Mouse (Mus musculus): ENCODE data around the gene Ulk2.
"Not testable (repeated sequence)": the region's sequence is repeated elsewhere in the genome, so short reads cannot be mapped to it uniquely, and the experiment has no call there.

Ulk2 gene

GRCm38 (mm10) chr11:61854988-61855411, at the start of gene Ulk2:
Ulk2 (minus strand) TSS chr11:61855073.
- DNase-seq (ENCODE audit: low spot score in 2 of 2) = peak; percentile 94 to 95

DNA sequence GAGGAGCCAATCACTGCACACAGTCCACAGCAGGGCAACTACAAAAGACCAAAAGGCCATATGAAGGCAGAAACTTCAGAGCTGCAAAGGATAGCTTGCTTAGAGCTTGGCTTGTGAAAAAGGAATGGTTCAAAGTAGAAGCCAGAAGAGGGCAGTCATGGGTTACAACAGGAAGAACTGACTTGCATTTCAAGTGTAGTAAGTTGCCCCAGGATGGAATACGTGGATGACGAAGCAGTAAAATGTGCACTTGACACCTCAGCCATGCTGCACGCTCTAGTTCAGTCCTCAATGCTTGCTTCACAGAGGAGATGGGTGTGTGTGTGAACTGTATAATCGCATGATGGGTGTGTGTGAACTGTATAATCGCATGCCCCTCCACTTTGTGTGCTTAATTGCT, 27.3 kb upstream of the Ulk2 start:
- DNase-seq (ENCODE audit: low spot score in 2 of 2) = no peak

DNA sequence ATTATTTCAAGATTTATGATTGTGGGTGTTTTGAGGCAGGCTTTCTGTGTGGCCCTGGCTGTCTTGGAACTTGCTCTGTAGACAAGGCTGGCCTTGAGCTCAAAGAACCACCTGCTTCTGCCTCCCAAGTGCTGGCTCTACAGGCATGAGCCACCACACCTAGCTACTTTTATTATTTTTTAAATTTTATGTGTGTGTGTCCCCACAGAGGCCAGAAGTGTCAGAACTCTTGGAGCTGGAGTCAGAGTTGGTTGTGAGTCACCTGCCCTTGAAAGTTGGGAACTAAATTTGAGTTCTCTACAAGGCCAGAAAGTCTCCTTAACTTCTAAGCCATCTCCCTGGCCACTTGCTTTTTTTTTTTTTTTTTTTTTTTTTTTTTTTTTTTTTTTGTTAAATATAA, 25.0 kb upstream of the Ulk2 start:
- DNase-seq (ENCODE audit: low spot score in 2 of 2) = no peak

GRCm38 (mm10) chr11:61871881-61872280, 17.0 kb upstream of the Ulk2 start:
- DNase-seq (ENCODE audit: low spot score in 2 of 2) = no peak

- DNase-seq (ENCODE audit: low spot score in 2 of 2) = no peak
These were observed 12.0 kb upstream of the Ulk2 start for GRCm38 (mm10) chr11:61866856-61867255.

DNA sequence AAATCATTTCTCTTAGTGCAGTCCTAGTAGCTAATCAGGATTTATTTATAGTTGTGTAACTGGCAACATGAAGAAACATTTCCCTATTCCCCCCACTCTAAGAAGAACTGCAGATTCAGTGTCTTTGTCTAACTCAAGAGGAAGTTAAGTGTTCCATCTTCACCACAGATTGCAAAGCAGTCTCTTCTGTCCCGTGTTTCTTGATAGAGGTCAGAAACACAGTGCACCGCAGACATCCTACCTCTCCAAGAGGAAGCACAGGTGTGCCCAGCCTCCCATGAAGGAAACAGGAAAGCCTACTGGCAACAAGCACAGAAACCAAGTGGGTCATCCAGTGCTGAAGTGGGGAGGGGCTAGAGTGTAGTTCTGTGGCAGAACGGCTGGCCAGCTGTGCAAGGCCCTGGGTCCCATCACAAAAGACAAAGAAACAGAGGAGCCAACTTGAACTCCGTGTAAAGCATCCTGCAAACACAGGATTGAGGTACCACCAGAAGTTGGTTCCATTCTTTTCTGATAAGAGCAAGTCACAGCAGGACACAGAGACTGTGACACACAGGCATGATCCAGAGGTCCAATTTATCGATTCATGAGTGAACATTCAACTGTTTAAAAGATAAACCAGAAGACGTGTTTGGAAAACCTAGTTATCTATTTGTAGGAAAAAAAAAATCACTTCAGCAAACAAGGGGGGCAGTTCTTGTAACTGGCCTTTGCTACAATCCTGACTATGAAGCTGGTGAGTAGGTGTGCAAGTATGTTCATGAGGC, 7.1 kb upstream of the Ulk2 start:
- DNase-seq (ENCODE audit: low spot score in 2 of 2) = no peak

GRCm38 (mm10) chr11:61859316-61859715, 4.4 kb upstream of the Ulk2 start:
- no peak for DNase-seq (ENCODE audit: low spot score in 2 of 2)

- no peak for DNase-seq (ENCODE audit: low spot score in 2 of 2)
These were observed 666 bp upstream of the Ulk2 start for GRCm38 (mm10) chr11:61855539-61855938.

DNA sequence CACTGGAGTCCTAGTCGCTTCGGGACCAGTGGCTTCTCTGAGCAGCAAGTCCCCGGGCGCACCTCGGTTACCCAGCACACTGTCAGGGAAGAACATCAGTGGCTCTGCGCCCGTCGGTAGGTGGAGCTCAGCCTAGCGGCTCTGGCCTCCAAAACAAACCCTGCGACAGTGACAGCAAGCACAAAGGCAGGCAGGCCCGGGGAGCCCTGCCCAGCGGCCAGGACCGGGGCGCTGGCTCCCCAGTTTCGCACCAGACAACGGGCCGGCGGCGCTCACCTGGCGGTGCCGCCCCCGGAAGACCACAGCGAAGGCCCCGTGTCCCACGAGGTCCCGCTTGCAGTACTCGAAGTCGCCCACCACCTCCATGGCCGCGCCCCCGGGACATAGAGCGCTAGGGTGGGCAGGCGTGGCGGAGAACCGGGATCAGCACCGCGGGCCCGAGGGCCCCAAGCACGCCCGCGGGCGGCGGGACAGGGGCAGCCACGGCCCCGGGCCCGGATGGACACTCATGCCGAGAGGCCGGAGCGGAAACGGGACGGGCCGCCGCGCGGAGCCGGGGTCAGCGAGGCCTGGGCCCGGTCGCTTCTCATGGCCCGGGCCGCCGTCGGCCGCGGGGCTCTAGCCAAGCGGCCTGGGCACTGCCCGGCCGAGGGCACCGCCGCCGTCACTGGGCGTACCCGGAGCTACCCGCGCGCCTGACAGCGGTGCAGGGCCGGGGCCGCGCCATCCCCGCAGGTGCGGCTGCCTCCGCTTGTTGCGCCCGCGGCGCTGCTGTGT, 474 bp downstream of the Ulk2 start:
- peak; percentile 91 to 92 for DNase-seq (ENCODE audit: low spot score in 2 of 2)

DNA sequence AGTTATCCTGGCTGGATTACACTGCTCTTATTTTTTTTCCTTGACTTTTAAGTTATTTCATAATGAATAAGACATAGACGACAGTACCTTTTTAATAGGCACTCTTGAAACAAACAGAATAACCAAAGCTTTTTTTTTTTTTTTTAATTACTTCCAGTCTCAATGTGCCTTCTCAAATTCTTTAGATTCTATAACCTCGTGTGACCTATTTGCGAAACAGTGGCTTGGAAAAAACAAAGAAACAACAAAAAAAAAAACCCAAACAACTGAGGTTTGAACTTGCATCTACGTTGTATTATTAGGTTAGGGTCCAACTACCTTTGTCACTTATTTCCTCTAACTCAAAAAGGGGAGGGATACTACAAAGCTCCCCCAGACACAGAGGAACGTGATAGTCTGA, 1.2 kb downstream of the Ulk2 start:
- DNase-seq (ENCODE audit: low spot score in 2 of 2) = no peak

DNA sequence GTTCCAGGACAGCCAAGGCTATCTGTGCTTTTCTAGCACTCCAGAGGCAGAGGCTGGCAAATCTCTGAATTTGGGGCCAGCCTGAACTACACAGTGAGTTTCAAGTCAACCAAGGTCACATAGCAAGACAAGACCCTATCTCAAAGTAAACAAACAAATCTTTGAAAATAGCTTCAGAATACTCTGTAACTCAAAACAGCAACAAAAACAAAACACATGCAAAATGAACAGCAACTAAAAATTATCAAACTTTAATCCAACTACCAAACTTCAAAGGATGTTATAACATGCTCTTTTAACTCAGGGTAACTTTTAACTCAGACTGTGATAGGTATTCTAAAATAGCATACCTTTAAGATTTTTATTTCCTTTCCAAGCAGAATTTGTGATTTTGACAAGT, 2.0 kb downstream of the Ulk2 start:
- no peak for DNase-seq (ENCODE audit: low spot score in 2 of 2)

- no peak for DNase-seq (ENCODE audit: low spot score in 2 of 2)
These were observed 3.7 kb downstream of the Ulk2 start for GRCm38 (mm10) chr11:61851195-61851594.

GRCm38 (mm10) chr11:61840663-61841062, 14.2 kb downstream of the Ulk2 start:
- not testable (repeated sequence) for DNase-seq (ENCODE audit: low spot score in 2 of 2)

GRCm38 (mm10) chr11:61839940-61840339, 14.9 kb downstream of the Ulk2 start:
- DNase-seq (ENCODE audit: low spot score in 2 of 2) = no peak

DNA sequence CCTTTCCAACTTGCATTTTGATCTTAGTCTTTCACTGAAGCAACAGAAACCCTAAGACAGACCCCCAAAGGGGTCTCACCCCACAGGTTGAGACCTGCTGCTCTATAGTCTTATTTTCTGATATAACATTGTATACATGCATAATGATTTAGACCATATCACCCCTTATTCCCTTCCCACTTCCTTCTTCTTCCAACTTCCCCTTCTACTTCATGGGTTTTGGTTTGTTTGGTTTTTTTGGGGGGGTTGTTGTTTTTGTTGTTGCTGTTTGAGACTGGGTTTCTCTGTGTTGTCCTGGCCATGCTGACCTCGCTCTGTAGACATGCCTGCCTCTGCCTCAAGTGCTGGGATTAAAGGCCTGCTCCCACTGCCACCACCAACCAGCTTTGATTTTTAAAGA, 15.7 kb downstream of the Ulk2 start:
- DNase-seq (ENCODE audit: low spot score in 2 of 2) = no peak

GRCm38 (mm10) chr11:61809793-61810192, 45.1 kb downstream of the Ulk2 start:
- no peak for DNase-seq (ENCODE audit: low spot score in 2 of 2)

DNA sequence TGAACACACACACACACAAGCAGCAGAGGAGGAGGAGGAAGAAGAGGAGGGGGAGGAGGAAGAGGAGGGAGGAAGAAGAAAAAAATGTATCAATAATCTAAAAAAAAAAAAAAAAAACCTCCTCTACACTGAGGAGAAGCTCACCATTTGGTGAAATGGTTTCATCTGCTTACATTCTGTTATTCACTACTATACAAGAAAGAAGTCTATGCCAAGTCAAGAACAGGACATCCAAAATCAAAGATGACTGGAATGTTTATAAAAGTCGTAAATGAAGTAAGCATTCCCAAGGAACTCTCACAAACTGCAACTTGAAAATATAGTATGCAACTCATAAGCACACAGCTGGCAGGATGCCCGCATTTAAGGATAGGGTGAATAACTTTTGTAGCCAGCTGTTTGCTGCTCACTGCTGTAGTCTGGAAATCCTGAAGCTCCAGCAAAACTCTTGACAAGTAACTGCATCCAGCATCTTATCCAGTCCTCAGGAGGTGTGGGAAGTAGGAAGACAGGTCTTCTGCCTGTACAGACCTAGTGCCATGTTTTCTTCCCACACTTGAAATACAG, 46.2 kb downstream of the Ulk2 start:
- DNase-seq (ENCODE audit: low spot score in 2 of 2) = no peak

GRCm38 (mm10) chr11:61793441-61793840, 61.4 kb downstream of the Ulk2 start:
- no peak for DNase-seq (ENCODE audit: low spot score in 2 of 2)

DNA sequence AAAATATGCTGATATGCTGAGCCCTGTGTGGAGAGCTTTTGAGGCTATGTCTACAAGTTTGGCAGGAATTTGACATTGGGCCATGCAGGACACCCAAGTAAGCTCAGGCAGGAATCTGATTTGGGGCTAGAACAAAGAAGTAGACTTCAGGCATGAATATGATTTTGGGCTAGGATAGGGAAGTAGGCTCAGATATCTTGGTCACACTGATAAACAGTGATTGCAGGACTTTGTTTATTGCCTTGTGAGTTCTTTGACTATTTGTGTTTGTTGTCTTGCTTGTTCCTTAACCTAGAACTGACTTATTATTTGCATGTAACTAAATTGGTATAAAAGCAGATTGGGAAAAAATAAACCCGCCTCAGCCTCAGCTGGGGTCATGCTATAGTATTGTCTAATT, 66.3 kb downstream of the Ulk2 start:
- no peak for DNase-seq (ENCODE audit: low spot score in 2 of 2)

DNA sequence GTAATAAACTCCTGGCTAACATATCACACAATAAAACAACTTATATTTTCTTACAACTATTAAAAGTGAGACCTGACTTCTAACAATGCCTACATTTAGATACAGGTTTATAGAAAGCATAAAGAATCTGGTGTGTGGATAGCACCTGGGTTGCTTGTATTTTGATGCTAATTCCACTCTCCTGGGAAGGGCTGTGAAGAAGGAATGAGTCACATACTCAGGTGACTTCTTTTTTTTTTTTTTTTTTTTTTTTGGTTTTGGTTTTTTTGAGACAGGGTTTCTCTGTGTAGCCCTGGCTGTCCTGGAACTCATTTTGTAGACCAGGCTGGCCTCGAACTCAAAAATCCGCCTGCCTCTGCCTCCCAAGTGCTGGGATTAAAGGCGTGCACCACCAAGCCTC, 72.3 kb downstream of the Ulk2 start:
- DNase-seq (ENCODE audit: low spot score in 2 of 2) = not testable (repeated sequence)

DNA sequence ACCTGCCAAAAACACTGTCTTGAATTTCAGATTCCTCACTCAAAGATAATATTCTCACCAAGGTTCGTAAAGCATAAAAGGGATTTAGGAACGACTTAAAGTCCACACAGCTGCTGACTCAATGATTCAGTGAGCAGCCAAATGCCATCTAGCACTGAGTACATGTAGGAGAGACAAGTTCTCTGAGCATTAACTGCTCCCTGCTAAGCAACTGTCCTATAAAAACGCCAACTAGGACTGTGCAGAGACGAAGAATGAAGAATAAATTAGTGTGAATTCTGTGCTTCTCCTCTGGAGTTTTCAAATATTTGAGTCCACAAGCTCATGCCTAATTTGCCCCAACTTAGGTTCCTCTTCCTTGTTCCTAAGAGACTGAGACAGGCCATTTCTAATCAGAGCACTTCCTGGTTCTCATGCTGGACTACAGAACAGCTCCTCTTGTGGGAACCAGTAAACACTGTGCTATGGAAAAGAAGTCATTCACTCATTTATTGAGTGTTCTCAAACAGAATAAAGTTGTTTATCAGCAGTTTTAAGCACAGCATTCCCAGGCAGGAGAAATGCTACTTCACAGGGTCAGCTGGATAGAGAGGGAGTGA, 80.2 kb downstream of the Ulk2 start:
- peak; percentile 39 to 46 for DNase-seq (ENCODE audit: low spot score in 2 of 2)
